Mouse (Mus musculus) neural tube, embryonic 12.5 days (tissue): ENCODE data around the gene Fam217b. TPM values are rescaled to one million over a fixed set of nuclear protein-coding genes. Genes with fewer than 3 reads are reported as not detected.

Source experiments
- ATAC-seq: fragments of 200-750 bp; cut with Nextera tagmentation; 2 replicates; pipeline ENCODE4 v1.8.0; 2017; ENCODE audit warnings: low read depth, mild to moderate bottlenecking, moderate TSS enrichment, moderate library complexity; ENCODE audit not compliant: low FRiP score
- H3K27ac ChIP-seq: fragments of 300-500 bp; sonication (generic); 2 replicates; pipeline ENCODE4 v1.5.1; 2016
- H3K27me3 ChIP-seq: fragments of 300-500 bp; sonication (generic); replicated peaks from 2 replicates; pipeline ENCODE4 v1.6.1; 2016; ENCODE audit warnings: mild to moderate bottlenecking
- H3K36me3 ChIP-seq: fragments of 300-500 bp; sonication (generic); 2 replicates; pipeline ENCODE4 v1.6.1; 2016; ENCODE audit warnings: mild to moderate bottlenecking
- H3K4me1 ChIP-seq: fragments of 300-500 bp; sonication (generic); 2 replicates; pipeline ENCODE4 v1.6.1; 2016
- H3K4me2 ChIP-seq: fragments of 300-500 bp; sonication (generic); replicated peaks from 2 replicates; pipeline ENCODE4 v1.6.1; 2016; ENCODE audit warnings: mild to moderate bottlenecking
- H3K4me3 ChIP-seq: fragments of 300-500 bp; sonication (generic); 2 replicates; pipeline ENCODE4 v1.5.1; 2016
- H3K9ac ChIP-seq: fragments of 300-500 bp; sonication (generic); 2 replicates; pipeline ENCODE4 v1.6.1; 2016; ENCODE audit warnings: mild to moderate bottlenecking
- H3K9me3 ChIP-seq: fragments of 300-500 bp; sonication (generic); 2 replicates; pipeline ENCODE4 v1.6.1; 2016; ENCODE audit warnings: mild to moderate bottlenecking
- WGBS: fragments of 180-500 bp; shearing (Covaris S2); methylation state at CpG from one replicate; pipeline ENCODE4 v1.1.7; 2016; 5-methylcytosine and 5-hydroxymethylcytosine counted together
- polyA plus RNA-seq: library from polyadenylated mRNA; unstranded; fragments of >200 nt; fragmentation: Nextera tagmentation; extraction: Ambion mirVana; gene quantifications from 2 replicates; pipeline ENCODE4 v1.2.1, GENCODE M21; 2016

The Fam217b gene
- polyA plus RNA-seq: 4.7 and 6.3 TPM in 2 replicates

GRCm38 (mm10) chr2:178414261-178415149, at the start of gene Fam217b, which contains the start of gene Ppp1r3d:
Fam217b (plus strand) TSS chr2:178414524.
Ppp1r3d (minus strand) TSS chr2:178414472.
- WGBS: under 1% methylated on average over 66 of the region's 74 CpGs
- Histone ChIP-seq H3K4me1 (peaks cover 21% of the 10 kb centered on the region), H3K36me3 (no peaks in the 10 kb centered on the region), H3K4me2 (peak within 1 kb of the TSS; percentile 97), H3K27me3 (peaks cover 14% of the 10 kb centered on the region), H3K9me3 (no peaks in the 10 kb centered on the region), H3K27ac (peak within 1 kb of the TSS; percentile 42; the same call in 1 of the 2 replicates), H3K9ac (peak within 1 kb of the TSS; percentile 65), H3K4me3 (peak within 1 kb of the TSS; percentile 69)
- peak; percentile 90 for ATAC-seq

GRCm38 (mm10) chr2:178407053-178407815, 7.1 kb upstream of the Fam217b start, which contains the start of gene Sycp2:
Sycp2 (minus strand) TSS chr2:178407685.
- H3K27ac ChIP-seq: no peak within 1 kb of the TSS
- H3K4me1 ChIP-seq: no peaks in the 10 kb centered on the region
- H3K27me3 ChIP-seq: no peaks in the 10 kb centered on the region
- 0 out of 2 replicates have a peak, but pooled peaks cover 7% of the 10 kb centered on the region for H3K9me3 ChIP-seq
- no peaks in the 10 kb centered on the region for H3K36me3 ChIP-seq
- no peak within 1 kb of the TSS for H3K4me2 ChIP-seq
- whole genome bisulfite sequencing: 84% methylated on average over 52 of the region's 52 CpGs
- H3K4me3 ChIP-seq: no peak within 1 kb of the TSS
- ATAC-seq: peak; percentile 44
- no peak within 1 kb of the TSS for H3K9ac ChIP-seq

GRCm38 (mm10) chr2:178409024-178409423, 5.3 kb upstream of the Fam217b start:
- no peak for ATAC-seq
- no peak overlapping the region for H3K9ac ChIP-seq
- H3K27me3 ChIP-seq: peaks cover 14% of the 10 kb centered on the region
- H3K4me1 ChIP-seq: peaks cover 8% of the 10 kb centered on the region; the same call in 1 of the 2 replicates
- 70% methylated on average over 1 of the region's 1 CpGs for WGBS
- H3K4me2 ChIP-seq: no peak overlapping the region
- H3K27ac ChIP-seq: no peak overlapping the region
- H3K4me3 ChIP-seq: no peak overlapping the region
- 0 out of 2 replicates have a peak, but pooled peaks cover 7% of the 10 kb centered on the region for H3K9me3 ChIP-seq
- H3K36me3 ChIP-seq: no peaks in the 10 kb centered on the region

- WGBS: 87% methylated on average over 6 of the region's 6 CpGs
- no peak overlapping the region for H3K4me2 ChIP-seq
Observed at GRCm38 (mm10) chr2:178410286-178410685, 4.0 kb upstream of the Fam217b start.

GRCm38 (mm10) chr2:178412598-178412997, 1.7 kb upstream of the Fam217b start:
- H3K9me3 ChIP-seq: 0 out of 2 replicates have a peak, but pooled peaks cover 2% of the 10 kb centered on the region
- 77% methylated on average over 6 of the region's 6 CpGs for WGBS
- H3K27ac ChIP-seq: no peak overlapping the region
- H3K36me3 ChIP-seq: no peaks in the 10 kb centered on the region
- H3K27me3 ChIP-seq: peaks cover 14% of the 10 kb centered on the region
- peaks cover 21% of the 10 kb centered on the region for H3K4me1 ChIP-seq
- H3K4me3 ChIP-seq: no peak overlapping the region
- ATAC-seq: no peak
- H3K4me2 ChIP-seq: no peak overlapping the region
- H3K9ac ChIP-seq: no peak overlapping the region

More at GRCm38 (mm10) chr2:178410286-178410685, 4.0 kb upstream of the Fam217b start:
- Histone ChIP-seq H3K27me3 (peaks cover 14% of the 10 kb centered on the region), H3K27ac (no peak overlapping the region), H3K9me3 (0 out of 2 replicates have a peak, but pooled peaks cover 7% of the 10 kb centered on the region), H3K4me1 (peaks cover 16% of the 10 kb centered on the region), H3K9ac (no peak overlapping the region), H3K36me3 (no peaks in the 10 kb centered on the region), H3K4me3 (no peak overlapping the region)
- ATAC-seq: no peak

GRCm38 (mm10) chr2:178413081-178413480, 1.2 kb upstream of the Fam217b start:
- Histone ChIP-seq H3K4me3 (no peak overlapping the region), H3K4me2 (peak overlapping the region; percentile 97), H3K4me1 (peaks cover 21% of the 10 kb centered on the region), H3K27me3 (peaks cover 14% of the 10 kb centered on the region), H3K9me3 (no peaks in the 10 kb centered on the region), H3K36me3 (no peaks in the 10 kb centered on the region), H3K27ac (no peak overlapping the region), H3K9ac (no peak overlapping the region)
- no peak for ATAC-seq
- 65% methylated on average over 13 of the region's 13 CpGs for WGBS

- Histone ChIP-seq H3K9ac (peak overlapping the region; percentile 65), H3K27me3 (peaks cover 14% of the 10 kb centered on the region), H3K4me2 (peak overlapping the region; percentile 97), H3K4me1 (peaks cover 21% of the 10 kb centered on the region), H3K4me3 (peak overlapping the region; percentile 69), H3K36me3 (no peaks in the 10 kb centered on the region), H3K27ac (no peak overlapping the region), H3K9me3 (no peaks in the 10 kb centered on the region)
- peak; percentile 3; the same call in 1 of the 2 replicates for ATAC-seq
- WGBS: 16% methylated on average over 75 of the region's 75 CpGs
Observed at GRCm38 (mm10) chr2:178413481-178414260, 653 bp upstream of the Fam217b start.

GRCm38 (mm10) chr2:178415150-178415448, 775 bp downstream of the Fam217b start:
- Histone ChIP-seq H3K4me1 (peaks cover 21% of the 10 kb centered on the region), H3K9ac (peak overlapping the region; percentile 65; the same call in 1 of the 2 replicates), H3K27me3 (peaks cover 14% of the 10 kb centered on the region), H3K27ac (0 out of 2 replicates have a peak overlapping the region, but pooled peaks have one; percentile 42), H3K4me2 (peak overlapping the region; percentile 97), H3K36me3 (no peaks in the 10 kb centered on the region), H3K4me3 (peak overlapping the region; percentile 69), H3K9me3 (no peaks in the 10 kb centered on the region)
- WGBS: 29% methylated on average over 3 of the region's 3 CpGs
- no peak; the same call in 1 of the 2 replicates for ATAC-seq

- Histone ChIP-seq H3K4me1 (peaks cover 24% of the 10 kb centered on the region), H3K27ac (no peak overlapping the region), H3K4me2 (no peak overlapping the region), H3K27me3 (peaks cover 14% of the 10 kb centered on the region), H3K9ac (no peak overlapping the region), H3K9me3 (no peaks in the 10 kb centered on the region), H3K4me3 (no peak overlapping the region), H3K36me3 (no peaks in the 10 kb centered on the region)
- no peak for ATAC-seq
- WGBS: 80% methylated on average over 13 of the region's 13 CpGs
Observed at GRCm38 (mm10) chr2:178416427-178416826, 2.1 kb downstream of the Fam217b start.

- Histone ChIP-seq H3K36me3 (no peaks in the 10 kb centered on the region), H3K27me3 (peaks cover 14% of the 10 kb centered on the region), H3K27ac (no peak overlapping the region), H3K4me3 (no peak overlapping the region), H3K4me1 (peaks cover 24% of the 10 kb centered on the region), H3K9me3 (no peaks in the 10 kb centered on the region), H3K9ac (no peak overlapping the region), H3K4me2 (no peak overlapping the region)
- WGBS: 62% methylated on average over 4 of the region's 4 CpGs
- no peak for ATAC-seq
Observed at GRCm38 (mm10) chr2:178416970-178417369, 2.6 kb downstream of the Fam217b start.

GRCm38 (mm10) chr2:178420576-178420975, 6.3 kb downstream of the Fam217b start:
- H3K9me3 ChIP-seq: no peaks in the 10 kb centered on the region
- H3K4me3 ChIP-seq: no peak overlapping the region
- no peak overlapping the region for H3K9ac ChIP-seq
- no peak overlapping the region for H3K4me2 ChIP-seq
- H3K27ac ChIP-seq: no peak overlapping the region
- H3K4me1 ChIP-seq: peaks cover 12% of the 10 kb centered on the region
- H3K27me3 ChIP-seq: no peaks in the 10 kb centered on the region
- no peaks in the 10 kb centered on the region for H3K36me3 ChIP-seq
- WGBS: 85% methylated on average over 9 of the region's 9 CpGs
- ATAC-seq: no peak
